Mouse (Mus musculus): Measurements from ENCODE around the gene Mia2. TPM values are rescaled to one million over a fixed set of nuclear protein-coding genes. Genes with fewer than 3 reads are reported as not detected.

The Mia2 gene
- polyA plus RNA-seq, 1 experiment from 2014 or later: 60.0 TPM

- DNase-seq (ENCODE audit: low spot score) (no peak), ATAC-seq (ENCODE audit: low FRiP score) (no peak)
- no peak overlapping the region for H3K9ac ChIP-seq (ENCODE audit: low read depth, low read length)
- H3K4me3 ChIP-seq (ENCODE audit: low read depth, low read length): no peak overlapping the region
- peaks cover 6% of the 10 kb centered on the region; the same call in 1 of the 2 replicates for H3K36me3 ChIP-seq (ENCODE audit: control insufficient read depth, insufficient read depth, low read length)
- H3K4me2 ChIP-seq (replicated peaks; ENCODE audit: low read depth, low read length): no peak overlapping the region
- no peaks in the 10 kb centered on the region for H3K27me3 ChIP-seq (ENCODE audit: control insufficient read depth, insufficient read depth, low read length)
- H3K4me1 ChIP-seq (replicated peaks; ENCODE audit: control insufficient read depth, insufficient read depth, low read length): no peaks in the 10 kb centered on the region
- 90% methylated on average over 3 of the region's 3 CpGs for WGBS
- no peaks in the 10 kb centered on the region for H3K9me3 ChIP-seq (ENCODE audit: control insufficient read depth, low read length)
- H3K27ac ChIP-seq (ENCODE audit: low read depth, low read length): no peak overlapping the region
These were observed 18.6 kb upstream of the Mia2 start for GRCm38 (mm10) chr12:59076996-59077395.

- DNase-seq (ENCODE audit: low spot score) (no peak), ATAC-seq (ENCODE audit: low FRiP score) (no peak)
- Histone ChIP-seq H3K36me3 (ENCODE audit: control insufficient read depth, insufficient read depth, low read length) (no peaks in the 10 kb centered on the region), H3K9me3 (ENCODE audit: control insufficient read depth, low read length) (no peaks in the 10 kb centered on the region), H3K9ac (ENCODE audit: low read depth, low read length) (no peak overlapping the region), H3K27me3 (ENCODE audit: control insufficient read depth, insufficient read depth, low read length) (no peaks in the 10 kb centered on the region), H3K4me3 (ENCODE audit: low read depth, low read length) (no peak overlapping the region), H3K27ac (ENCODE audit: low read depth, low read length) (no peak overlapping the region), H3K4me2 (replicated peaks; ENCODE audit: low read depth, low read length) (no peak overlapping the region), H3K4me1 (replicated peaks; ENCODE audit: control insufficient read depth, insufficient read depth, low read length) (no peaks in the 10 kb centered on the region)
- WGBS: 93% methylated on average over 3 of the region's 3 CpGs
These were observed 17.7 kb upstream of the Mia2 start for GRCm38 (mm10) chr12:59077883-59078282.

- no peak overlapping the region for H3K4me2 ChIP-seq (replicated peaks; ENCODE audit: low read depth, low read length)
- DNase-seq (ENCODE audit: low spot score) (no peak), ATAC-seq (ENCODE audit: low FRiP score) (no peak)
- no peak overlapping the region for H3K27ac ChIP-seq (ENCODE audit: low read depth, low read length)
- H3K4me1 ChIP-seq (replicated peaks; ENCODE audit: control insufficient read depth, insufficient read depth, low read length): no peaks in the 10 kb centered on the region
- H3K9me3 ChIP-seq (ENCODE audit: control insufficient read depth, low read length): no peaks in the 10 kb centered on the region
- H3K36me3 ChIP-seq (ENCODE audit: control insufficient read depth, insufficient read depth, low read length): no peaks in the 10 kb centered on the region
- no peak overlapping the region for H3K4me3 ChIP-seq (ENCODE audit: low read depth, low read length)
- 89% methylated on average over 4 of the region's 4 CpGs for WGBS
- H3K27me3 ChIP-seq (ENCODE audit: control insufficient read depth, insufficient read depth, low read length): no peaks in the 10 kb centered on the region
- H3K9ac ChIP-seq (ENCODE audit: low read depth, low read length): no peak overlapping the region
These were observed 15.1 kb upstream of the Mia2 start for GRCm38 (mm10) chr12:59080461-59080860.

- H3K4me3 ChIP-seq (ENCODE audit: low read depth, low read length): no peak overlapping the region
- H3K9ac ChIP-seq (ENCODE audit: low read depth, low read length): no peak overlapping the region
- no peak overlapping the region for H3K4me2 ChIP-seq (replicated peaks; ENCODE audit: low read depth, low read length)
- no peaks in the 10 kb centered on the region for H3K36me3 ChIP-seq (ENCODE audit: control insufficient read depth, insufficient read depth, low read length)
- no peak overlapping the region for H3K27ac ChIP-seq (ENCODE audit: low read depth, low read length)
- DNase-seq (ENCODE audit: low spot score) (no peak), ATAC-seq (ENCODE audit: low FRiP score) (no peak)
- no peaks in the 10 kb centered on the region for H3K27me3 ChIP-seq (ENCODE audit: control insufficient read depth, insufficient read depth, low read length)
- no peaks in the 10 kb centered on the region for H3K9me3 ChIP-seq (ENCODE audit: control insufficient read depth, low read length)
- no peaks in the 10 kb centered on the region for H3K4me1 ChIP-seq (replicated peaks; ENCODE audit: control insufficient read depth, insufficient read depth, low read length)
- WGBS: 78% methylated on average over 5 of the region's 5 CpGs
These were observed 11.2 kb upstream of the Mia2 start for GRCm38 (mm10) chr12:59084446-59084845.

- no peak for DNase-seq (ENCODE audit: low spot score)
These were observed 9.4 kb upstream of the Mia2 start for GRCm38 (mm10) chr12:59086171-59086570.

GRCm38 (mm10) chr12:59093543-59093942, 2.1 kb upstream of the Mia2 start:
- Histone ChIP-seq H3K36me3 (ENCODE audit: control insufficient read depth, insufficient read depth, low read length) (no peaks in the 10 kb centered on the region), H3K4me3 (ENCODE audit: low read depth, low read length) (no peak overlapping the region), H3K27me3 (ENCODE audit: control insufficient read depth, insufficient read depth, low read length) (no peaks in the 10 kb centered on the region), H3K4me2 (replicated peaks; ENCODE audit: low read depth, low read length) (no peak overlapping the region), H3K4me1 (replicated peaks; ENCODE audit: control insufficient read depth, insufficient read depth, low read length) (no peaks in the 10 kb centered on the region), H3K9ac (ENCODE audit: low read depth, low read length) (no peak overlapping the region), H3K9me3 (ENCODE audit: control insufficient read depth, low read length) (no peaks in the 10 kb centered on the region), H3K27ac (ENCODE audit: low read depth, low read length) (no peak overlapping the region)
- DNase-seq (ENCODE audit: low spot score): no peak
- 64% methylated on average over 2 of the region's 2 CpGs for WGBS
- no peak for ATAC-seq (ENCODE audit: low FRiP score)

More at GRCm38 (mm10) chr12:59086171-59086570, 9.4 kb upstream of the Mia2 start:
- Histone ChIP-seq H3K4me3 (ENCODE audit: low read depth, low read length) (no peak overlapping the region), H3K9me3 (ENCODE audit: control insufficient read depth, low read length) (no peaks in the 10 kb centered on the region), H3K4me1 (replicated peaks; ENCODE audit: control insufficient read depth, insufficient read depth, low read length) (no peaks in the 10 kb centered on the region), H3K9ac (ENCODE audit: low read depth, low read length) (no peak overlapping the region), H3K36me3 (ENCODE audit: control insufficient read depth, insufficient read depth, low read length) (no peaks in the 10 kb centered on the region), H3K27me3 (ENCODE audit: control insufficient read depth, insufficient read depth, low read length) (no peaks in the 10 kb centered on the region), H3K27ac (ENCODE audit: low read depth, low read length) (no peak overlapping the region), H3K4me2 (replicated peaks; ENCODE audit: low read depth, low read length) (no peak overlapping the region)
- WGBS: 84% methylated on average over 5 of the region's 5 CpGs
- no peak for ATAC-seq (ENCODE audit: low FRiP score)

- no peaks in the 10 kb centered on the region for H3K27me3 ChIP-seq (ENCODE audit: control insufficient read depth, insufficient read depth, low read length)
- H3K9me3 ChIP-seq (ENCODE audit: control insufficient read depth, low read length): no peaks in the 10 kb centered on the region
- no peak overlapping the region for H3K4me3 ChIP-seq (ENCODE audit: low read depth, low read length)
- no peak for ATAC-seq (ENCODE audit: low FRiP score)
- DNase-seq (ENCODE audit: low spot score): no peak
- H3K27ac ChIP-seq (ENCODE audit: low read depth, low read length): no peak overlapping the region
- no peak overlapping the region for H3K4me2 ChIP-seq (replicated peaks; ENCODE audit: low read depth, low read length)
- no peaks in the 10 kb centered on the region for H3K4me1 ChIP-seq (replicated peaks; ENCODE audit: control insufficient read depth, insufficient read depth, low read length)
- H3K9ac ChIP-seq (ENCODE audit: low read depth, low read length): no peak overlapping the region
- no peaks in the 10 kb centered on the region for H3K36me3 ChIP-seq (ENCODE audit: control insufficient read depth, insufficient read depth, low read length)
- WGBS: 76% methylated on average over 5 of the region's 5 CpGs
These were observed 9.2 kb downstream of the Mia2 start for GRCm38 (mm10) chr12:59104771-59105170.

GRCm38 (mm10) chr12:59105914-59106313, 10.3 kb downstream of the Mia2 start:
- ATAC-seq (ENCODE audit: low FRiP score) (no peak), DNase-seq (ENCODE audit: low spot score) (no peak)
- Histone ChIP-seq H3K27me3 (ENCODE audit: control insufficient read depth, insufficient read depth, low read length) (no peaks in the 10 kb centered on the region), H3K4me1 (replicated peaks; ENCODE audit: control insufficient read depth, insufficient read depth, low read length) (no peaks in the 10 kb centered on the region), H3K4me3 (ENCODE audit: low read depth, low read length) (no peak overlapping the region), H3K4me2 (replicated peaks; ENCODE audit: low read depth, low read length) (no peak overlapping the region), H3K36me3 (ENCODE audit: control insufficient read depth, insufficient read depth, low read length) (no peaks in the 10 kb centered on the region), H3K27ac (ENCODE audit: low read depth, low read length) (no peak overlapping the region), H3K9me3 (ENCODE audit: control insufficient read depth, low read length) (no peaks in the 10 kb centered on the region), H3K9ac (ENCODE audit: low read depth, low read length) (no peak overlapping the region)
- 79% methylated on average over 6 of the region's 6 CpGs for WGBS

- Histone ChIP-seq H3K27me3 (ENCODE audit: control insufficient read depth, insufficient read depth, low read length) (no peaks in the 10 kb centered on the region), H3K4me1 (replicated peaks; ENCODE audit: control insufficient read depth, insufficient read depth, low read length) (no peaks in the 10 kb centered on the region), H3K27ac (ENCODE audit: low read depth, low read length) (no peak overlapping the region), H3K36me3 (ENCODE audit: control insufficient read depth, insufficient read depth, low read length) (no peaks in the 10 kb centered on the region), H3K9ac (ENCODE audit: low read depth, low read length) (no peak overlapping the region), H3K9me3 (ENCODE audit: control insufficient read depth, low read length) (no peaks in the 10 kb centered on the region), H3K4me3 (ENCODE audit: low read depth, low read length) (no peak overlapping the region), H3K4me2 (replicated peaks; ENCODE audit: low read depth, low read length) (no peak overlapping the region)
- no peak for DNase-seq (ENCODE audit: low spot score)
- no peak for ATAC-seq (ENCODE audit: low FRiP score)
- WGBS: 90% methylated on average over 5 of the region's 5 CpGs
These were observed 10.9 kb downstream of the Mia2 start for GRCm38 (mm10) chr12:59106491-59106890.
